Mouse (Mus musculus) ES-Bruce4 (cell line): ENCODE results near the gene Rpsa.

Source experiments
- CTCF ChIP-seq: IDR thresholded peaks from one replicate; pipeline ENCODE4 v1.8.1; 2011; ENCODE audit warnings: low read depth, low read length
- EP300 ChIP-seq: IDR thresholded peaks from 2 replicates; pipeline ENCODE4 v1.6.1; 2011; ENCODE audit warnings: low read depth, low read length; ENCODE audit not compliant: insufficient read depth
- POLR2A ChIP-seq: IDR thresholded peaks from one replicate; pipeline ENCODE4 v1.8.1; 2011; ENCODE audit warnings: low read length; ENCODE audit not compliant: insufficient read depth

DNA sequence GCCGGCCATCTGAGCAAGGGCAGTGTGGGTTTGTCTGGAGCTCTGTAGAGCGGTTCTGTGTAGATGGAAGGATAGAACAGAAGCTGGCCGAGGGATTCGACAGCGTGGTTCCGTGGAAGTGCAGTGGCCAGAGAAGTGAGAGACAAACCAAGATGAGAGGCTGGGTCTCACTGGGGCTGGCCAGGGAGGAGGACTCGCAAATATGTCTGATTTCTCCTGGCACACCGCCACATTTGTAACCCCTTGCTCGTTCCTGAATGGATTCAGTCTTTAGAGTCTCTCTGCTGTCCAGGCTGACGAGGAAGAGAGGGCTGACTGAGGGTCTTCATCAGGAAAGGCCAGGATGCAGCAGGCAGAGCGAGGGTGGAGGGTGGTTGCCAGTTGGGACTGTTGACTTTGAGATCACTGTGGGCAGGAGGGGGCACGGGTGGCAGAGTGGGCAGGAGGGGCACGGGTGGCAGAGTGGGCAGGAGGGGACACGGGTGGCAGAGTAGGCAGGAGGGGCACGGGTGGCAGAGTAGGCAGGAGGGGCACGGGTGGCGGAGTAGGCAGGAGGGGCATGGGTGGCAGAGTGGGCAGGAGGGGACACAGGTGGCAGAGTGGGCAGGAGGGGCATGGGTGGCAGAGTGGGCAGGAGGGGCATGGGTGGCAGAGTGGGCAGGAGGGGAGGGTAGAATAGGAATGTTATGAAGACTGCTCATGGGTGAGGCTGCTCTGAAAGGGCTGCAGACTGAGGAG is 13.3 kb upstream of the Rpsa start:
- TF ChIP-seq CTCF: no peak
- no peak for TF ChIP-seq POLR2A
- no peak for TF ChIP-seq EP300
